Mouse (Mus musculus) CH12.LX (cell line): ENCODE results near the gene Kif26b. TPM values are rescaled to one million over a fixed set of nuclear protein-coding genes. Genes with fewer than 3 reads are reported as not detected.

Source experiments
- DNase-seq: peaks from one replicate; pipeline ENCODE4 v3.0.0-alpha.2; 2013; ENCODE audit errors: extremely low read depth
- H3K27ac ChIP-seq: 2 replicates; pipeline ENCODE4 v1.5.1; 2012; ENCODE audit warnings: low read depth, mild to moderate bottlenecking, control low read depth, moderate library complexity; ENCODE audit not compliant: insufficient read depth
- H3K27me3 ChIP-seq: replicated peaks from 2 replicates; pipeline ENCODE3; 2012; ENCODE audit warnings: inconsistent platforms
- H3K36me3 ChIP-seq, 2 experiments: replicated peaks in 1 of 2; 2 replicates each; pipeline versions ENCODE3 to v1.6.1; 2012; ENCODE audit warnings: inconsistent platforms in 1 of 2, low read length in 1 of 2, mild to moderate bottlenecking in 1 of 2, mixed read lengths in 1 of 2, moderate library complexity in 1 of 2; ENCODE audit not compliant: control insufficient read depth in 1 of 2, insufficient read depth in 1 of 2
- H3K4me1 ChIP-seq, 2 experiments: 2 replicates each; pipeline ENCODE4 v1.6.1; 2012; ENCODE audit warnings: inconsistent platforms in 1 of 2, moderate library complexity in 1 of 2; ENCODE audit not compliant: insufficient read depth in 2 of 2, control insufficient read depth in 1 of 2
- H3K4me2 ChIP-seq: 2 replicates; pipeline ENCODE4 v1.6.1; 2012; ENCODE audit warnings: low read depth, mild to moderate bottlenecking, control low read depth; ENCODE audit not compliant: poor library complexity, insufficient read depth, severe bottlenecking
- H3K4me3 ChIP-seq, 3 experiments: fragments of 150-350 bp in 1 of 3; sonication (generic) in 1 of 3; replicated peaks in 1 of 3; 2 replicates each; pipeline versions ENCODE3 to v1.5.1; 2011 to 2012; ENCODE audit warnings: low read depth in 2 of 3, low read length in 2 of 3, mild to moderate bottlenecking in 2 of 3, moderate library complexity in 2 of 3, control low read depth in 1 of 3, improper control_type of control experiment in 1 of 3, inconsistent platforms in 1 of 3, mixed read lengths in 1 of 3; ENCODE audit not compliant: poor library complexity in 1 of 3
- H3K79me2 ChIP-seq: replicated peaks from 2 replicates; pipeline ENCODE4 v1.6.1; 2012; ENCODE audit warnings: mild to moderate bottlenecking, moderate library complexity; ENCODE audit not compliant: control insufficient read depth, poor library complexity, insufficient read depth, severe bottlenecking; ENCODE audit errors: extremely low read depth
- H3K9ac ChIP-seq: 2 replicates; pipeline ENCODE4 v1.6.1; 2012; ENCODE audit warnings: low read depth, mild to moderate bottlenecking, control low read depth, moderate library complexity; ENCODE audit not compliant: insufficient read depth
- H3K9me3 ChIP-seq: replicated peaks from 2 replicates; pipeline ENCODE3; 2012; ENCODE audit warnings: low read length, inconsistent platforms, mixed read lengths
- CHD1 ChIP-seq: IDR thresholded peaks from 2 replicates; pipeline ENCODE4 v1.6.1; 2012; ENCODE audit warnings: low read depth, low read length, improper control_type of control experiment, inconsistent platforms
- CHD2 ChIP-seq: IDR thresholded peaks from 2 replicates; pipeline ENCODE4 v1.6.1; 2011; ENCODE audit warnings: low read length, improper control_type of control experiment
- CTCF ChIP-seq, 2 experiments: IDR thresholded peaks in 1 of 2; conservative IDR thresholded peaks in 1 of 2; 2 replicates each; pipeline ENCODE4 v1.5.1; 2011 to 2012; ENCODE audit warnings: low read depth in 2 of 2, low read length in 2 of 2, improper control_type of control experiment in 1 of 2, inconsistent platforms in 1 of 2, mild to moderate bottlenecking in 1 of 2, moderate library complexity in 1 of 2
- E2F4 ChIP-seq: IDR thresholded peaks from 2 replicates; pipeline ENCODE4 v1.6.1; 2011; ENCODE audit warnings: low read depth, low read length, improper control_type of control experiment; ENCODE audit not compliant: insufficient replicate concordance
- ELF1 ChIP-seq: IDR thresholded peaks from 2 replicates; pipeline ENCODE4 v1.6.1; 2014; ENCODE audit warnings: low read depth, mild to moderate bottlenecking, inconsistent platforms, low read length, improper control_type of control experiment
- EP300 ChIP-seq: IDR thresholded peaks from 2 replicates; pipeline ENCODE4 v1.6.1; 2011; ENCODE audit warnings: low read length, improper control_type of control experiment
- IRF4 ChIP-seq: IDR thresholded peaks from 2 replicates; pipeline ENCODE4 v1.6.1; 2014; ENCODE audit warnings: low read depth, mild to moderate bottlenecking, inconsistent platforms, low read length, improper control_type of control experiment
- JUN ChIP-seq: IDR thresholded peaks from 2 replicates; pipeline ENCODE4 v1.6.1; 2011; ENCODE audit warnings: low read depth, mild to moderate bottlenecking, low read length, improper control_type of control experiment, moderate library complexity; ENCODE audit not compliant: insufficient read depth
- KAT2A ChIP-seq: IDR thresholded peaks from 2 replicates; pipeline ENCODE4 v1.6.1; 2012; ENCODE audit warnings: low read length, improper control_type of control experiment, inconsistent platforms; ENCODE audit not compliant: insufficient replicate concordance
- MAX ChIP-seq: IDR thresholded peaks from 2 replicates; pipeline ENCODE4 v1.6.1; 2011; ENCODE audit warnings: low read length, improper control_type of control experiment
- MAZ ChIP-seq: IDR thresholded peaks from 2 replicates; pipeline ENCODE4 v1.6.1; 2012; ENCODE audit warnings: low read depth, mild to moderate bottlenecking, inconsistent platforms, low read length, improper control_type of control experiment, moderate library complexity
- MEF2A ChIP-seq: IDR thresholded peaks from 2 replicates; pipeline ENCODE4 v1.6.1; 2014; ENCODE audit warnings: low read depth, mild to moderate bottlenecking, inconsistent platforms, low read length, improper control_type of control experiment, borderline replicate concordance
- MYC ChIP-seq: IDR thresholded peaks from 2 replicates; pipeline ENCODE4 v1.6.1; 2011; ENCODE audit warnings: low read depth, mild to moderate bottlenecking, improper control_type of control experiment, low read length
- NRF1 ChIP-seq: IDR thresholded peaks from 2 replicates; pipeline ENCODE4 v1.6.1; 2014; ENCODE audit warnings: low read depth, mild to moderate bottlenecking, inconsistent platforms, low read length, improper control_type of control experiment, moderate library complexity
- PAX5 ChIP-seq: IDR thresholded peaks from 2 replicates; pipeline ENCODE4 v1.6.1; 2012; ENCODE audit warnings: low read length, inconsistent platforms, mixed read lengths
- POLR2AphosphoS2 ChIP-seq: IDR thresholded peaks from 2 replicates; pipeline ENCODE4 v1.6.1; 2011; ENCODE audit warnings: low read depth, low read length, improper control_type of control experiment
- RCOR1 ChIP-seq: conservative IDR thresholded peaks from 2 replicates; pipeline ENCODE4 v1.6.1; 2012; ENCODE audit warnings: low read depth, mild to moderate bottlenecking, inconsistent platforms, low read length, improper control_type of control experiment
- SIN3A ChIP-seq: IDR thresholded peaks from 2 replicates; pipeline ENCODE4 v1.6.1; 2012; ENCODE audit warnings: low read length, improper control_type of control experiment, inconsistent platforms
- TBP ChIP-seq: conservative IDR thresholded peaks from 2 replicates; pipeline ENCODE4 v1.6.1; 2011; ENCODE audit warnings: low read depth, low read length, improper control_type of control experiment
- ZC3H11A ChIP-seq: IDR thresholded peaks from 2 replicates; pipeline ENCODE4 v1.6.1; 2012; ENCODE audit warnings: low read depth, mild to moderate bottlenecking, inconsistent platforms, low read length, improper control_type of control experiment
- ZMIZ1 ChIP-seq: IDR thresholded peaks from 2 replicates; pipeline ENCODE4 v1.6.1; 2012; ENCODE audit warnings: low read depth, mild to moderate bottlenecking, inconsistent platforms, low read length, improper control_type of control experiment
- dilution Hi-C: fragments of 300-500 bp; cut with MboI; formaldehyde crosslinking; loops from 2 replicates; pipeline ENCODE4 v1.14.3; 2020; ENCODE audit warnings: low sequenced_read_pairs; ENCODE audit not compliant: extremely low pct_unique_long_range_greater_than_20kb, extremely low pct_ligation_motif_present
- in situ Hi-C: fragments of 300-500 bp; cut with MboI; formaldehyde crosslinking; loops from 3 replicates; pipeline ENCODE4 v1.14.3; 2019; ENCODE audit warnings: low sequenced_read_pairs, low pct_ligation_motif_present, low pct_unique_long_range_greater_than_20kb, mixed read lengths
- polyA plus RNA-seq: library from polyadenylated mRNA; unstranded; fragments of >175 nt; gene quantifications from 2 replicates; pipeline ENCODE4 v1.2.1, GENCODE M21; 2012; ENCODE audit warnings: low read depth; ENCODE audit not compliant: insufficient read length
- total RNA-seq, 2 experiments: library from RNA; depleted of rRNA; stranded (reverse); fragments of 300-350 nt in 1 of 2; fragments of >200 nt in 1 of 2; gene quantifications; 2 replicates each; pipeline ENCODE4 v1.2.3; 2012 to 2014

Gene Kif26b
- total and polyA plus RNA-seq, 3 experiments: 0.09 TPM; not detected in 2

DNA sequence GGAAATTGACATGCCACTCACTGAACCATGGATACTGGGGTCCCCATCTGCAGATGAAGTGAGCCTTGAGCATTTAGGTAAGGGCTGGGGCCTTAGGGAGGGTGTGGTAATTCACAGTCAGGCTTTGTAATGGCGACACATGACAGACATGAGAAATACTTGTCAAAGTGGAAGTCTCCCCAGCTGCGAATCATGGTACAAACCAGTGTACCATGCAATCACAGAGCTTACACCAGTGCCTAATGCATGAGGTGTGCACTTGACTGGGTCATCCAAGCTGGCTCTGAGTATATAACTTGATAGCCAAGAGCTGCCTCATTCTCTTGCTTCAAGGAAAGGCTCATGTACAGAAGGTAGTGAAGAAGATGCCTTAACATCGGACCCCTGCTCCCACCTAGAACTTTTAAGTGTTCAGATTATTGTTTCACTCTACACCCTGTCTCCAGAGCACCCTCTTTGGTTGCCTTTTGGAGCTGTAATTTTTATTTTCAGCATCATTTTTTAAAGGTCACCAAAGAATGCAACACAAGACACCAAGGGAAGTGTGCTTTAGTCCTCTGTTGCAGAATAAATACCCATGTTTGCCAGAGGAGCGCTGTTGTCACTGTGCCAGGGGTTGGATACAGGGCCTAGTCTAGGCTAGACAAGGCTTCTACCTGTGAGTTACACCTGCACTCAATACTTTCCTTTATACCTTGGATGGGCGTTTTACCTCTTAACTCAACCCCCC, 43.6 kb upstream of the Kif26b start:
- Histone ChIP-seq H3K4me3 (no peak overlapping the region), H3K9ac (no peak overlapping the region), H3K4me2 (no peak overlapping the region), H3K36me3 (no peaks in the 10 kb centered on the region), H3K27me3 (no peaks in the 10 kb centered on the region), H3K4me1 (peaks cover 0 to 14% of the 10 kb centered on the region in 2 experiments; a peak in 2 of 4 replicates), H3K79me2 (no peaks in the 10 kb centered on the region), H3K9me3 (no peaks in the 10 kb centered on the region), H3K27ac (no peak overlapping the region)
- no peak for DNase-seq
- in situ Hi-C loops: no loop called here
- peak in 1 of 2 experiments; percentile 12; a peak in 1 of 4 replicates for TF ChIP-seq CTCF (conservative IDR thresholded peaks at IDR 0.05 in 1 of 2, IDR thresholded peaks at IDR 0.05 in 1 of 2; ENCODE audit: low read depth in 2 of 2, low read length in 2 of 2)
- no peak for TF ChIP-seq MEF2A
- dilution Hi-C loops: no loop called here

DNA sequence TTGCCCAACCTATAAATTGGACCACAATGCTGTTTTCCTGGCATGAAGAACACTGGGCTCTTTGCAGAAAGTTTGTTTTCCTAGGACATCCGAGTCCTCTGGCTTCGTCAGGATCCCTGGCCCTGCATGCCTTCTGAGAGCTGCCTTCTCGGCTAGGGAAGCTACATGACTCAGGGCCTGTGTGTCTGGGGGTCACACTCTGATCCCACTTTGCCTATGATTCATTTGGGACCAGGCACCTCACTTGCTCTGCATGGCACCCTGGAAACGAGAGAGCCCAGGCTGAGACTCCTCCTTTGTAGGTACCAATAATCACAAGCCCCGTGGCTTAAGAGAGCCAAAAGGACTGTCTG, 43.1 kb upstream of the Kif26b start:
- no peak overlapping the region for H3K4me3 ChIP-seq
- dilution Hi-C loops: no loop called here
- no peaks in the 10 kb centered on the region for H3K27me3 ChIP-seq
- peaks cover 0 to 14% of the 10 kb centered on the region in 2 experiments; a peak in 2 of 4 replicates for H3K4me1 ChIP-seq
- DNase-seq: no peak
- no peak overlapping the region for H3K4me2 ChIP-seq
- H3K27ac ChIP-seq: no peak overlapping the region
- no peak overlapping the region for H3K9ac ChIP-seq
- H3K79me2 ChIP-seq: no peaks in the 10 kb centered on the region
- no peaks in the 10 kb centered on the region for H3K9me3 ChIP-seq
- H3K36me3 ChIP-seq: no peaks in the 10 kb centered on the region
- in situ Hi-C loops: no loop called here
- TF ChIP-seq CTCF (conservative IDR thresholded peaks at IDR 0.05 in 1 of 2, IDR thresholded peaks at IDR 0.05 in 1 of 2; ENCODE audit: low read depth in 2 of 2, low read length in 2 of 2) (no peak), POLR2AphosphoS2 (no peak), IRF4 (no peak), KAT2A (no peak), PAX5 (no peak), ZC3H11A (no peak), EP300 (no peak)

DNA sequence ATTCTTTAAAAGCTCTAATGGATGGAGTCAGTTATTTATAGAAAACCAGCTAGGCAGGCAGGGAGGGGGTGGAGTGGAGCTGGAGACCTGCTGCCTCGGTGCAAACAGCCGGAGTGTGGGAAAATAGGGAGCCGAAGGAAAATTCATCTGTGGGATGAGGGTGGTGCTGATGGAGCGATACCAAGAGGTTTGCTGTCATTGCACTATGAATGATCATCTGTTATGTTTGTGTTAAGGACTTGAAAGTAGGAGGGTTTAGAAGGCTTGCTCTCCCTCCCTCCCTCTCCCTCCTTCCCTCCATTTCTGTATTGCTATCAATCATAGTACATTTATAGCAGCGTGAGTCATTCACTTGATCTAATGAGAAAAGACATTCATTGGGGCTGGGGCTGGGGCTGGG, 42.1 kb upstream of the Kif26b start:
- no peak overlapping the region for H3K9ac ChIP-seq
- H3K4me3 ChIP-seq: no peak overlapping the region
- H3K27me3 ChIP-seq: no peaks in the 10 kb centered on the region
- no peaks in the 10 kb centered on the region for H3K36me3 ChIP-seq
- no peaks in the 10 kb centered on the region for H3K9me3 ChIP-seq
- H3K4me1 ChIP-seq: peaks cover 0 to 14% of the 10 kb centered on the region in 2 experiments; a peak in 2 of 4 replicates
- TF ChIP-seq E2F4 (no peak), MEF2A (no peak), POLR2AphosphoS2 (no peak), ZMIZ1 (no peak), CTCF (conservative IDR thresholded peaks at IDR 0.05 in 1 of 2, IDR thresholded peaks at IDR 0.05 in 1 of 2; ENCODE audit: low read depth in 2 of 2, low read length in 2 of 2) (no peak), KAT2A (no peak), CHD2 (no peak), JUN (no peak), RCOR1 (no peak), CHD1 (no peak), MAZ (no peak), ELF1 (no peak), EP300 (no peak), SIN3A (no peak), TBP (no peak), NRF1 (no peak), MAX (no peak), MYC (no peak)
- dilution Hi-C loops: no loop called here
- no peaks in the 10 kb centered on the region for H3K79me2 ChIP-seq
- no peak overlapping the region for H3K4me2 ChIP-seq
- H3K27ac ChIP-seq: no peak overlapping the region
- in situ Hi-C loops: no loop called here
- no peak for DNase-seq
